8 mouse cellular contexts compared by ENCODE assay signal in genomic region chr2:128428154-128428553, GRCm38 (mm10).
DNase-seq lines count a peak whose midpoint lies in the region; ATAC-seq and TF ChIP-seq lines count a peak whose summit lies in the region.

No protein-coding gene starts in this region.

- H3K9me3 ChIP-seq in forebrain, postnatal 0 days (ENCODE audit: low read length) = no peaks in the 10 kb centered on the region
- H3K9me3 ChIP-seq in forebrain, embryonic 16.5 days (ENCODE audit: control insufficient read depth, low read length) = no peaks in the 10 kb centered on the region

- H3K36me3 ChIP-seq in forebrain, postnatal 0 days (ENCODE audit: insufficient read depth) = no peaks in the 10 kb centered on the region
- no peaks in the 10 kb centered on the region for H3K36me3 ChIP-seq in forebrain, embryonic 16.5 days (ENCODE audit: control insufficient read depth, insufficient read depth)

- H3K4me3 ChIP-seq in forebrain, postnatal 0 days (ENCODE audit: low read depth, low read length) = no peak overlapping the region
- H3K4me3 ChIP-seq in forebrain, embryonic 16.5 days (replicated peaks; ENCODE audit: low read length) = no peak overlapping the region

- no peaks in the 10 kb centered on the region for H3K4me1 ChIP-seq in forebrain, postnatal 0 days (ENCODE audit: insufficient read depth)
- H3K4me1 ChIP-seq in forebrain, embryonic 16.5 days (replicated peaks; ENCODE audit: control insufficient read depth, insufficient read depth, low read length) = no peaks in the 10 kb centered on the region

- WGBS in forebrain, postnatal 0 days = 7% methylated on average over 7 of the region's 7 CpGs
- 6% methylated on average over 7 of the region's 7 CpGs for WGBS in forebrain, embryonic 16.5 days

- DNase-seq in forebrain, postnatal 0 days = peak; percentile 16
- DNase-seq in A20 (ENCODE audit: low read depth, low spot score) = peak; percentile 85
- DNase-seq in brain, adult 2 months (ENCODE audit: low read depth, low spot score) = peak; percentile 34
- peak; percentile 86 for DNase-seq in induced T-regulatory cell, adult 2 months (ENCODE audit: low read depth)
- peak; percentile 46 to 53 for DNase-seq in natural killer cell, adult 2 months (ENCODE audit: low spot score in 2 of 2)
- no peak for DNase-seq in layer of hippocampus, postnatal 25 days (ENCODE audit: extremely low spot score in 1 of 2, low spot score in 1 of 2)

- H3K27ac ChIP-seq in forebrain, postnatal 0 days (ENCODE audit: low read depth, low read length) = no peak overlapping the region
- H3K27ac ChIP-seq in forebrain, embryonic 16.5 days (ENCODE audit: low read length) = no peak overlapping the region

- no peak for ATAC-seq in forebrain, postnatal 0 days
- no peak for ATAC-seq in forebrain, embryonic 16.5 days
- no peak for ATAC-seq in erythroid progenitor cell, adult 5-6 weeks (replicated peaks; ENCODE audit: low FRiP score, poor library complexity, severe bottlenecking)

- H3K27me3 ChIP-seq in forebrain, postnatal 0 days (ENCODE audit: insufficient read depth, low read length) = no peaks in the 10 kb centered on the region
- no peaks in the 10 kb centered on the region for H3K27me3 ChIP-seq in forebrain, embryonic 16.5 days (replicated peaks; ENCODE audit: control insufficient read depth, insufficient read depth, low read length)

- no peak for TF ChIP-seq CTCF in forebrain, postnatal 0 days (IDR thresholded peaks at IDR 0.05; ENCODE audit: low read depth)

- no peak overlapping the region for H3K4me2 ChIP-seq in forebrain, postnatal 0 days (ENCODE audit: low read depth)
- H3K4me2 ChIP-seq in forebrain, embryonic 16.5 days (ENCODE audit: low read length) = no peak overlapping the region

- no peak overlapping the region for H3K9ac ChIP-seq in forebrain, postnatal 0 days
- H3K9ac ChIP-seq in forebrain, embryonic 16.5 days (replicated peaks; ENCODE audit: low read depth, low read length) = no peak overlapping the region

Comparison
In these comparisons a context has a peak if more than half of its experiments do, and no peak if none do; other contexts are left out.
1. DNase-seq: peak in forebrain, postnatal 0 days (single experiment), A20 (single experiment), brain, adult 2 months (single experiment), induced T-regulatory cell, adult 2 months (single experiment) and natural killer cell, adult 2 months (2 of 2); none in layer of hippocampus, postnatal 25 days (0 of 2).